Mouse (Mus musculus) megakaryocyte-erythroid progenitor cell, adult 5-6 weeks (primary cell): Measurements from ENCODE around the gene Pcdh15. TPM values are rescaled to one million over a fixed set of nuclear protein-coding genes. Genes with fewer than 3 reads are reported as not detected.

Experiments
- ATAC-seq: replicated peaks from 2 replicates; pipeline ENCODE4 v1.8.0; 2016; ENCODE audit warnings: mild to moderate bottlenecking, inconsistent platforms; ENCODE audit not compliant: severe bottlenecking, poor library complexity, low FRiP score, low TSS enrichment
- total RNA-seq, 2 experiments: library from RNA; stranded (forward) in 1 of 2; stranded (reverse) in 1 of 2; fragments of 200-1000, 215-1000 nt in 1 of 2; fragments of >200 nt in 1 of 2; fragmentation: Nextera tagmentation in 1 of 2; gene quantifications; 2 replicates each; pipeline ENCODE4 v1.2.3; 2014 to 2017

The Pcdh15 gene
- total RNA-seq, 2 experiments from 2014 or later = not detected

- ATAC-seq = no peak
Measured at GRCm38 (mm10) chr10:73306677-73307076, 207.5 kb downstream of the Pcdh15 start.

GRCm38 (mm10) chr10:73326861-73327260, 227.7 kb downstream of the Pcdh15 start:
- no peak for ATAC-seq

DNA sequence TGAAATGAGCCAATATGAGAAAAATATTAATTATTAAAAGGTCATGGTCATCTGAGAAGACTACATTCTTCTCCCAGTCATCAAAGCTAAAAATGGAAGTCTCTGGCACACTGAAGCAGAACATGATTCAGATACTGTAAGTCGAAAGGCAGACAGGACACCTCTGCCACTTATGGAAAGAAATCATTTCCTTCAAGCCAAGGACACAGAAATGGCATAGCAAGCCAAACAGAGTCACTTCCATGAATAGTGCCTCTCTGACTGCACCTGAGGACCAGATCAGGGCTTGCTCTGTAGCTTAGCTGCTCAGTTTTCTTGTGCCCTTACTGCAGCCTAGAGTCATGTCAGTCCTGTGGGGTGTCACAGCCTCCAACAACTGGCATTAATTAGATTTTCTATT, 234.3 kb downstream of the Pcdh15 start:
- ATAC-seq = no peak

- ATAC-seq = no peak
Measured at GRCm38 (mm10) chr10:73379001-73379400, 279.9 kb downstream of the Pcdh15 start.

DNA sequence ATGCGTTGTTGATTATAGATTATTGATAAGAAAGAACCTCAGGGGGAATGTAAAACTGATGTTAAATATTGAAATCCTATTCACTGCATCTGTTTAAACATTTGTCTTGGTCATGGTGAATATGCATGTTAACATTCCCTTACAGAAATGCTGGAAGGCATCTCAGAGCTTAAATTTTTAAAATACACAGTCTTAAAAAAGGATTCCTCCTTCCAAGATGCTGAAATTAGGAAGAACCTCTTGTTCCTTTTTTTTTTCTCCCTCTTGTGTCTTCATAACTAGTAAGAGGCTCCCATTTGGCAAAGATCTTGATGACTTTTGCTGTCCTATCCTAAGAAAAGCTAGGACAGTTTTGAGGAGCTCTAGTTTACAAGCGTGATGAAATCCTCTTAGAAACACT, 284.9 kb downstream of the Pcdh15 start:
- no peak for ATAC-seq

DNA sequence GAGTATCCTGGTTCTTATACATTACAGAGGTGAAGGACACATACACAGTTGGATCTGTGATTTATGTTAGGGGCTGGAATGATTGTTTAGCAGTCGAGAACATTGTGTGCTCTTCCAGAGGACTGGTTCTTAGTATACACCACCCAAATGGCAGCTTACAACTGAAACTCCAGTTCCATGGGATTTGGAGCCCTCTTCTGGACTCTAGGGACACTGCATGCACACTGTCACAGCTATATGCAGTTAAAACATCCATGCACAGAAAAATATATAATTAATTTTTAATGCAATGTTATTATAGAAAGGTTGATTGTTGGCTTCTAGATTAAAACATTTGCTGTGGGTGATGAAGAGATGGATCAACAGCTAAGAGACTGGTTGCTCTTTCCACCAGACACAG, 301.3 kb downstream of the Pcdh15 start:
- ATAC-seq = no peak

- no peak for ATAC-seq
Measured at GRCm38 (mm10) chr10:73425408-73425807, 326.3 kb downstream of the Pcdh15 start.

DNA sequence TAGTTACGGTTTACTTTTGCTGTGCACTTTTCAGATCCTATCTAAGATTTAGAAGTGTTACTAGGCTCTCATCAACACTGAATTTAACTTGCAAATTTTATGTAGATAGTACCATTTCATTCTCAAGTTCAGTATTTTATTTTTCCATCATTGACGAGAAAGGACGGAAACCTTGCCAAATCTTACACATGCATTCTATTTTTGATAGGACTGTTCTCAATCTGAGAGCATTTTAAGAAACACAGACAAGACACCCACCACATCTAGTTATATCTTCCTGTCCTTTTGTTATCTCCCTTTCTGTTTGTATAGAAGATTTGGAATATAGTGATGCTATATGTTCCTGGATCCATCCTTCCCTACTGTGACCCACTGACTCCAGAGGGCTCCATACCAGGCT, 332.2 kb downstream of the Pcdh15 start:
- ATAC-seq = no peak

GRCm38 (mm10) chr10:73484082-73484481, 384.9 kb downstream of the Pcdh15 start:
- ATAC-seq = no peak

GRCm38 (mm10) chr10:73491654-73492053, 392.5 kb downstream of the Pcdh15 start:
- no peak for ATAC-seq

- no peak for ATAC-seq
Measured at GRCm38 (mm10) chr10:73514846-73515245, 415.7 kb downstream of the Pcdh15 start.

DNA sequence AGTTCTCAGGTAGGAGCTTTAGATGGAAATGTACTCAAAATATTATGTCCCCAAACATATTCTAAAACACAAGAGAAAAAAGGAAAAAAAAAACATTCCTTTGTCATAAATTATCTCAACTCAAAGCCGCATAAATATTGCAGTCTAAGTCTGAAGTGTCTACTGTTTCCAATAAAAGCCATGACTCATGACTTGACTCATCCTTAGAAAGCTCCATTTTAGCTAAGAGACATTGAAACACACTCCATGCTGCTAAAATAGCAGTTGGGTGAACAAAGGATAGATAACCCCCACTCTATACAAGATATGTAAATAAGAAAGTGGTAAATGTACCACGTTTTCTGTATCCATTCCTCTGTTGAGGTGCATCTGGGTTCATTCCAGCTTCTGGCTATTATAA, 416.6 kb downstream of the Pcdh15 start:
- no peak for ATAC-seq

DNA sequence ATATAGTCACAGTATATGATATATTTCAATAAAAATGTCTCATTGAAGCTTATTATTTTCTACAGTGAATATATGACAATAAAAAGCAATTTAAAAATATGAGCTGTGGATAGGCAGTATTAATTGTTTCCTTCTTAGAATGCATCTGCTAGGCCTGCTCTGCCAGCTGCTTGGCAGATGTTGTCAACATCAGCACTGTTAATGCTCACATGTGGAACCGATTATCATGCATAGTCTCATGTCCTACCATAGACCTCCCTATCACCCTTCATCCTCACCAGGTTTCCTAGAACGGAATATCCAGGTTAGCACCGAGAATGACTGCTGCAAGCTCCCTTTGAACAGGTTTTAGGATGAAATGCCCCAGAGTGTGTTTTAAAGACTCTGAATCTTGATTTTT, 420.3 kb downstream of the Pcdh15 start:
- ATAC-seq = no peak

DNA sequence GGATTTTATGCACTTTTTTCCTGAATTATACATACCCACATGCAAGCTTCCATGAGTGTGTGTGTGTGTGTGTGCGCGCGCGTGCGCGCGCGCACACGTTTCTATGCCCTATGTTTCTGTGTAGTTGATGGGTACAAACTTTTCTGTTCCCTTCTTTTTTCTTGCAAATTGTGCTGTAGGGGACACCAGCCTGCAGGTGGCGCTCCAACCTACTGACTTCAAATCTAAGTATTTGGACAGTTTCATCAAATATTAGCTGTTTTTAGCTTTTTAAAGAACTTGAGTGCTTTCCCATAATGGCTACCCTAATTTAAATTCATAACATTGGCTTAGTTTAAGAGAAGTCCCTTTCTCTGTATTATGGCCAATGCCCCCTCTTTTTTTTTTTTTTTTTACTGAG, 453.7 kb downstream of the Pcdh15 start:
- ATAC-seq = no peak

- no peak for ATAC-seq
Measured at GRCm38 (mm10) chr10:73564216-73564615, 465.1 kb downstream of the Pcdh15 start.

DNA sequence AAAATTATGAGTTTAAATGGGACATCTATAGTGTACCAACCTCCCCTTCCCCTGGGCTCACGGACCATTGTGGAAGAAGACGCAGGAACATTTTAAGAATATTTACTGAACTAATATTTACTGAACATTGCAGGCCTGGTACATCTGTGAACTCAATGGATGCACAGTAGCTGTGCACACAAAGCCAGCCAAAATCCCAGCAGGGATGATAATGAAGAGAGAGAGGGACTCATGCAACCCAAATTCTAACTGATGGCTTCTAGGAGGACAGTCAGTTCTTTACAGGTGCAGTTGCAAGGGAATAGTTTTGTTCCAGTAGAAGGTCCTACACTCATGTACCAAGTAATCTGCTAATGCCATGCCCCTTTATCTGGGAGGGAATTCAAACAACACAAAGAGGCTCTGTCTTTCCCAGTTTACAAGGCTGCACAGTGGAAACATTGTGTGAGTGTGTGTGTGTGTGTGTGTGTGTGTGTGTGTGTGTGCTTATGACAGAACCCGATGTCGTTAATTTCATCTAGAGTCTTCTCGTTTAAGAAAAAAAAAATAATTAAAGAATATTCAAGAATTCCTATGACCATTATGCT, 475.7 kb downstream of the Pcdh15 start:
- ATAC-seq = no peak

GRCm38 (mm10) chr10:73667501-73667900, 568.4 kb downstream of the Pcdh15 start:
- no peak for ATAC-seq

DNA sequence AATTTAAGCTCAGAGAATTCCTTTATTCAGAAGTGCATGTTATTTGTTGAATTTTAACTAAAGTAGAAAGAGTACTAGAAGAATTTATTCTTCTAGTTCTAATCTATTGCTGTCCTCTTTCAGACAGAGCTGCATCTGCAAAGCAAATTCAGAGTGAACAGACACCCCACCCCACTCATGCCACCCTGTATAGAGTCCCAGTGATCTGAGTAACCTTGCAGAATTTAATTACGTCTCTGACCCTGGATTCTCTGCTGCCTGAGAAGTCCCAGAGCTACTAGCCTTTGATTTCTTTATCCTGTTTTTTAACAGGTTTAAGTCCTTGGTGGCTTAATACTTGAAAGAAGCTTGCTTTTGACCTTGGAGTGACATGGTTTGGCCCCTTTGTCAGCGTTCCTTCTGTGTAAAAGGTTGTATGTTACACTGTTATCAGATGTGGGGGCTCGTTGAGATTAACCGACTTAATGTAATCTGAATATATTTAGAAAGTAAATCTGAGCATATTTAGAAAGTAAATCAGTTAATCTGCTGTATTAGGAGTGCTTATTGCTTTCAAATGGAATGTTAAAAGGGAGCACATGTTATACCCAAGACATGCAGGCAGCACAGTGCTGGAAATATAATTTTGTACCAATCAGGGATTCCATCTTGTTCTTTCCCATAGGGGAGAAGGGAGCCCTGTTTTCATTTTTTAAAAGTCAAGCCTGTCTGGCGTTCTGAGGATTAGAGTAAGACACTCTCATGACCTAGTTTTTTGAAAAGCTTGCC, 601.6 kb downstream of the Pcdh15 start:
- ATAC-seq = no peak

DNA sequence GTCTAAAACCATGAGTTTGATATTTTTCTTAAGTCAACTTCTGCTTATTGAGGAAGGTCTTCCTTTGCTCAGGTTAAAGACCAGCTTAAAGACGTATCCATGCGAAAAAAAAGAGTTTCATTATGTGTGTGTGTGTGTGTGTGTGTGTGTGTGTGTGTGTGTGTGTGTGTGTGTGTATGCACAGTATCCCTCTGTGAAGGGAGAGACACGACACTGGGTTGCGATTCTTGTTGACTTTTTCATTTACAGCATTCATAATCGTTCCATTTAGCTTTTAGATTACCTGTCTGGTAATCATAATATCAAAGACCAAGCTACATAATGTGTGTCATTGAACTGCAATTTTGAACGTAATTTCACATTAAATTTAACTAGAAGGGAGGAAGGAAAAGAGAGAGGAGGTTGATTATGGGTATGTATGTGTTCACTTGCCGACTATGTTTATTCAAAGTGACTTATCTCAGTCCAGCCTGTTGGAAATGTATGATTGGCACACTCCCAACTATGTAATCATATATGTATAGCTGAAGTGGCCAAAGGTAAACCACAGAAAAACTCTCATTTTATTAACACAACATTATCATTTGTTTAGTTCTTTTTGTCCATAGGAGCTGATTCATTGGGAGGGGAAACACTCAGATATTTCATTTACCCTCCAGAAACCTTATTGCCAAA, 626.6 kb downstream of the Pcdh15 start:
- no peak for ATAC-seq

DNA sequence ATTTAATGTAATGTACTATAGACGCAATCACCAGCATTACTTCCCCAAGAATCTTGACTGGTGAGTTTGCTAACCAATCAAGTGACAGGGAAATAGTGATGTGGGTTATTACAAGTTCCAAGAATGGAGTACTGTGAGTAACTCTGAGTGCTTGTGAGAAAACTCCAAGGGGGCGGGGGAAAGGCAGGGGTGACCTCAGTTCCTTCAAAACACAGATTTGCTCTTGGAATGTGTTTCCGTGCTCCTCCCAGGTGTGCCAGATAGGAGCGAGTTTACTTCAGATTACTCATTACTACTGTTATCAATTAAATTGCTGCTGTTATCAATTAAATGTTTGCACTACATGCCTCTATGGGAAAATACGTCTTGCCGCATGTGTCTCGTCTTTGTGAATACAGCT, 634.1 kb downstream of the Pcdh15 start:
- ATAC-seq = no peak

DNA sequence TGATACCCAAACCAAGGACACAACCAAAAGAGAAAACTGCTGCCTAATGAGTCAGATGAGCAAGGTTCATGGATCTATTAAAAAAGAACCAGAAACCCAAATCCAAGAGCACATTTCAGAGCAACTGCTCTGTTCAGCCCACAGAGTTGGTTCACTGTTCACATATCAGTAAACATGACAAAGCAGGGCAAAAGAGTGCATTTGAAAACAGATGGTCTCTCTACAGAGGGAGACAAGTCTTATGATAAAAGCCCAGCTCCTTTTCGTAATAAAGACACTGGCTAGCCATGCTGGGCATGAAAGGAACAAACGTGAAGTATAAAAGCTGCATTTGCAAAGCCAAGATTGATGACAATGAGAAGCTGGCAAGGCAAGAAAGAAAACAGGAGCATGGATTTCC, 649.9 kb downstream of the Pcdh15 start:
- ATAC-seq = no peak
